Mouse (Mus musculus) megakaryocyte-erythroid progenitor cell, adult 5 weeks (primary cell): ENCODE measurements around the gene Best3. TPM values are rescaled to one million over a fixed set of nuclear protein-coding genes. Genes with fewer than 3 reads are reported as not detected.

Source experiments
- polyA plus RNA-seq: library from polyadenylated mRNA; stranded (reverse); fragments of >175 nt; gene quantifications from 2 replicates; pipeline ENCODE4 v1.2.3, GENCODE M21; 2012

Gene Best3
- polyA plus RNA-seq: 0.09 TPM in 1 of 2 replicates, not detected in the other

GRCm38 (mm10) chr10:116986264-116987082 is at the start of gene Best3:
Gene Best3, plus strand, starts transcription at chr10:116986314.

GRCm38 (mm10) chr10:116950009-116950769 is 35.9 kb upstream of the Best3 start, which contains the start of gene Rab3ip:
Gene Rab3ip, minus strand, starts transcription at chr10:116950769.

DNA sequence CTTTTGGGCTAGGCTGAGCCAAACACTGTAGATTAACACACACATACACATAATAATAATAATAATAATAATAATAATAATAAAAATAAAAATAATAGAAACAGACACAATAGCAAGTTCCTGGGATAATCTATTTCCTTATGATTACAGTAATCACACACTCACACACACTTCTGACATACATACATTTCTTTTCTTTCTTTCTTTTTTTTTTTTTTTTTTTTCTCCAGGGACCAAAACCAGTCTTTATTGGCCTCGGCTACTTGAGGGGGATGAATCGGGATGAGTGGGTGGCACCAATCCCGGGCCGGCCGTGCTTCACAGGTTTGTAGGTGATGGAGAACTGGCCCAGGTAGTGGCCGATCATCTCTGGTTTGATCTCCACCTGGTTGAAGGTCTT is 13.6 kb upstream of the Best3 start, which contains the start of gene Gm10271:
Gene Gm10271, minus strand, starts transcription at position 101 of the 400 bp plus-strand sequence.

GRCm38 (mm10) chr10:117045175-117046056 is 59.3 kb downstream of the Best3 start, which contains the start of gene Lrrc10:
Gene Lrrc10, plus strand, starts transcription at chr10:117045341.

GRCm38 (mm10) chr10:117063254-117064021 is 77.3 kb downstream of the Best3 start, which contains the start of gene Cct2:
Gene Cct2, minus strand, starts transcription at chr10:117063814.

Other genes with a start within 250 kb of the Best3 start
- not detected in 2 replicates for gene Myrfl, start 89.4 kb upstream of the Best3 start, polyA plus RNA-seq
- gene Rab3ip, start 35.5 kb upstream of the Best3 start, polyA plus RNA-seq: 13.4 and 15.0 TPM in 2 replicates
- gene Gm10271, start 13.7 kb upstream of the Best3 start, polyA plus RNA-seq: not detected in 2 replicates
- gene Lrrc10, start 59.0 kb downstream of the Best3 start, polyA plus RNA-seq: not detected in 2 replicates
- 29.8 and 29.9 TPM in 2 replicates for gene Cct2, start 77.5 kb downstream of the Best3 start, polyA plus RNA-seq
- 15.3 and 15.7 TPM in 2 replicates for gene Frs2, start 162.2 kb downstream of the Best3 start, polyA plus RNA-seq
- gene Yeats4, start 238.2 kb downstream of the Best3 start, polyA plus RNA-seq: 132 and 146 TPM in 2 replicates